Mouse (Mus musculus): ENCODE measurements around the gene Rab6a. TPM values are rescaled to one million over a fixed set of nuclear protein-coding genes. Genes with fewer than 3 reads are reported as not detected.

The Rab6a gene
- total and polyA plus RNA-seq, 3 experiments, result 43.2 to 92.8 (median 58.4) TPM

GRCm38 (mm10) chr7:100570930-100571715, 36.1 kb upstream of the Rab6a start:
- Histone ChIP-seq H3K4me1 (ENCODE audit: control insufficient read depth in 1 of 2, insufficient read depth in 2 of 2, low read length in 2 of 2) (peaks cover 12 to 16% of the 10 kb centered on the region in 2 experiments; a peak in 3 of 4 replicates), H3K9me3 (replicated peaks; ENCODE audit: insufficient read depth, low read length) (no peaks in the 10 kb centered on the region), H3K9ac (ENCODE audit: control insufficient read depth, low read depth, low read length, poor library complexity, severe bottlenecking) (no peak overlapping the region), H3K36me3 (ENCODE audit: control insufficient read depth in 1 of 2, insufficient read depth in 2 of 2, low read length in 2 of 2) (peaks cover 0 to 22% of the 10 kb centered on the region in 2 experiments; a peak in 2 of 4 replicates), H3K79me2 (ENCODE audit: control insufficient read depth, insufficient read depth, low read length, poor library complexity) (no peaks in the 10 kb centered on the region), H3K4me3 (ENCODE audit: control insufficient read depth in 1 of 2, insufficient read depth in 1 of 2, low read depth in 2 of 2, low read length in 2 of 2) (no peak overlapping the region), H3K27me3 (ENCODE audit: control insufficient read depth in 1 of 2, insufficient read depth in 2 of 2, low read length in 2 of 2) (no peaks in the 10 kb centered on the region), H3K27ac (ENCODE audit: control insufficient read depth, low read depth, low read length) (peak overlapping the region; percentile 8; the same call in 1 of the 2 replicates)
- DNase-seq (ENCODE audit: low read depth, low spot score), result peak; percentile 63
- TF ChIP-seq SIN3A (IDR thresholded peaks at IDR 0.05; ENCODE audit: low read length), result 0 out of 2 replicates have a peak, but pooled peaks have one; percentile 30
- no peak for TF ChIP-seq MXI1 (IDR thresholded peaks at IDR 0.05; ENCODE audit: low read depth, low read length)
- no peak for TF ChIP-seq ZKSCAN1 (IDR thresholded peaks at IDR 0.05; ENCODE audit: low read depth, low read length)
- no peak for TF ChIP-seq BHLHE40 (IDR thresholded peaks at IDR 0.05; ENCODE audit: borderline replicate concordance, low read depth, low read length)
- no peak for TF ChIP-seq ZNF384 (IDR thresholded peaks at IDR 0.05; ENCODE audit: low read depth, low read length)
- TF ChIP-seq HCFC1 (IDR thresholded peaks at IDR 0.05; ENCODE audit: low read depth, low read length), result no peak
- no peak for TF ChIP-seq SMC3 (IDR thresholded peaks at IDR 0.05; ENCODE audit: low read depth, low read length)
- no peak for TF ChIP-seq RAD21 (IDR thresholded peaks at IDR 0.05; ENCODE audit: low read depth, low read length)
- no peak for TF ChIP-seq POLR2A (IDR thresholded peaks at IDR 0.05; ENCODE audit: control insufficient read depth in 1 of 2, insufficient read depth in 1 of 2, low read depth in 1 of 2, low read length in 2 of 2, poor library complexity in 1 of 2)
- no peak for TF ChIP-seq ZMIZ1 (IDR thresholded peaks at IDR 0.05; ENCODE audit: low read depth, low read length)
- peak; percentile 91 for TF ChIP-seq TCF12 (IDR thresholded peaks at IDR 0.05; ENCODE audit: low read depth, low read length)
- TF ChIP-seq MYC (IDR thresholded peaks at IDR 0.05; ENCODE audit: low read depth, low read length), result peak; percentile 41; the same call in 1 of the 2 replicates
- no peak for TF ChIP-seq ELF1 (IDR thresholded peaks at IDR 0.05; ENCODE audit: low read depth, low read length)
- no peak for TF ChIP-seq USF1 (IDR thresholded peaks at IDR 0.05; ENCODE audit: low read depth, low read length)
- TF ChIP-seq TAL1 (IDR thresholded peaks at IDR 0.05; ENCODE audit: low read length), result peak; percentile 56
- no peak for TF ChIP-seq JUND (IDR thresholded peaks at IDR 0.05; ENCODE audit: low read depth, low read length)
- TF ChIP-seq MYB (IDR thresholded peaks at IDR 0.05; ENCODE audit: low read depth, low read length), result no peak
- no peak for TF ChIP-seq ZC3H11A (IDR thresholded peaks at IDR 0.05; ENCODE audit: low read depth, low read length)
- peak; percentile 100 for TF ChIP-seq MAFK (IDR thresholded peaks at IDR 0.05; ENCODE audit: borderline replicate concordance, low read depth, low read length)
- TF ChIP-seq NRF1 (IDR thresholded peaks at IDR 0.05; ENCODE audit: insufficient read depth, low read depth, low read length, poor library complexity, severe bottlenecking), result no peak
- no peak for TF ChIP-seq CHD2 (IDR thresholded peaks at IDR 0.05; ENCODE audit: low read length)
- no peak for TF ChIP-seq CHD1 (IDR thresholded peaks at IDR 0.05; ENCODE audit: low read depth, low read length)
- TF ChIP-seq KAT2A (conservative IDR thresholded peaks at IDR 0.05; ENCODE audit: low read depth, low read length), result no peak
- TF ChIP-seq E2F4 (IDR thresholded peaks at IDR 0.05; ENCODE audit: borderline replicate concordance, low read depth, low read length), result no peak
- TF ChIP-seq MAZ (IDR thresholded peaks at IDR 0.05; ENCODE audit: low read depth, low read length), result no peak
- TF ChIP-seq USF2 (IDR thresholded peaks at IDR 0.05; ENCODE audit: borderline replicate concordance in 1 of 2, insufficient read depth in 1 of 2, low read depth in 1 of 2, low read length in 2 of 2), result no peak
- peak; percentile 52 for TF ChIP-seq ETS1 (IDR thresholded peaks at IDR 0.05; ENCODE audit: low read depth, low read length)
- TF ChIP-seq EP300 (IDR thresholded peaks at IDR 0.05; ENCODE audit: low read depth in 1 of 2, low read length in 2 of 2), result peak; percentile 82 to 88
- TF ChIP-seq RCOR1 (IDR thresholded peaks at IDR 0.05; ENCODE audit: low read depth, low read length), result peak; percentile 35; the same call in 1 of the 2 replicates
- TF ChIP-seq MAX (IDR thresholded peaks at IDR 0.05; ENCODE audit: low read length), result no peak
- no peak for TF ChIP-seq NELFE (IDR thresholded peaks at IDR 0.05; ENCODE audit: low read depth, low read length)
- no peak for TF ChIP-seq CTCF (IDR thresholded peaks at IDR 0.05 in 2 of 3, conservative IDR thresholded peaks at IDR 0.05 in 1 of 3; ENCODE audit: control insufficient read depth in 1 of 3, insufficient read depth in 1 of 3, low read depth in 2 of 3, low read length in 3 of 3, poor library complexity in 1 of 3, severe bottlenecking in 1 of 3)
- no peak for TF ChIP-seq TBP (IDR thresholded peaks at IDR 0.05; ENCODE audit: low read depth, low read length)
- no peak for TF ChIP-seq UBTF (IDR thresholded peaks at IDR 0.05; ENCODE audit: borderline replicate concordance, insufficient read depth, low read depth, low read length)
- TF ChIP-seq POLR2AphosphoS2 (IDR thresholded peaks at IDR 0.05; ENCODE audit: low read length), result no peak
- TF ChIP-seq POLR2AphosphoS5 (IDR thresholded peaks at IDR 0.05; ENCODE audit: borderline replicate concordance, low read depth, low read length), result no peak

All from MEL (cell line).